Mouse (Mus musculus) spleen, postnatal 4 days (tissue): ENCODE results near the gene Magi3.
A peak's percentile ranks its signal among the peaks of the same experiment; 100 is the strongest.

ENCODE experiments used
- DNase-seq, 2 experiments: peaks; one replicate each; pipeline ENCODE4 v3.0.0; 2022; ENCODE audit warnings: low spot score in 2 of 2

The Magi3 gene

GRCm38 (mm10) chr3:104189823-104190222 is 30.4 kb downstream of the Magi3 start:
- no peak for DNase-seq

- no peak for DNase-seq
Observed at GRCm38 (mm10) chr3:104189234-104189633, 30.9 kb downstream of the Magi3 start.

- no peak for DNase-seq
Observed at GRCm38 (mm10) chr3:104184270-104184669, 35.9 kb downstream of the Magi3 start.

- no peak for DNase-seq
Observed at GRCm38 (mm10) chr3:104183656-104184055, 36.5 kb downstream of the Magi3 start.

GRCm38 (mm10) chr3:104182711-104183110 is 37.5 kb downstream of the Magi3 start:
- no peak for DNase-seq

GRCm38 (mm10) chr3:104161347-104161746 is 58.8 kb downstream of the Magi3 start:
- no peak for DNase-seq

GRCm38 (mm10) chr3:104160603-104161002 is 59.6 kb downstream of the Magi3 start:
- DNase-seq, result no peak

- DNase-seq, result no peak
Observed at GRCm38 (mm10) chr3:104150146-104150545, 70.0 kb downstream of the Magi3 start.

- no peak for DNase-seq
Observed at GRCm38 (mm10) chr3:104142376-104142775, 77.8 kb downstream of the Magi3 start.

GRCm38 (mm10) chr3:104138953-104139450 is 81.2 kb downstream of the Magi3 start:
- DNase-seq, result no peak

GRCm38 (mm10) chr3:104125628-104126027 is 94.5 kb downstream of the Magi3 start:
- no peak for DNase-seq

- no peak for DNase-seq
Observed at GRCm38 (mm10) chr3:104123846-104124245, 96.3 kb downstream of the Magi3 start.

GRCm38 (mm10) chr3:104109478-104109877 is 110.7 kb downstream of the Magi3 start:
- no peak for DNase-seq

- DNase-seq, result peak; percentile 53 to 72
Observed at GRCm38 (mm10) chr3:104104942-104105341, 115.2 kb downstream of the Magi3 start.

GRCm38 (mm10) chr3:104101721-104102120 is 118.5 kb downstream of the Magi3 start:
- DNase-seq, result no peak

- DNase-seq, result no peak
Observed at GRCm38 (mm10) chr3:104101249-104101648, 118.9 kb downstream of the Magi3 start.

- DNase-seq, result no peak
Observed at GRCm38 (mm10) chr3:104095936-104096335, 124.2 kb downstream of the Magi3 start.

GRCm38 (mm10) chr3:104094646-104095045 is 125.5 kb downstream of the Magi3 start:
- DNase-seq, result no peak

GRCm38 (mm10) chr3:104092759-104093158 is 127.4 kb downstream of the Magi3 start:
- DNase-seq, result no peak

GRCm38 (mm10) chr3:104082031-104082430 is 138.1 kb downstream of the Magi3 start:
- no peak for DNase-seq

- DNase-seq, result no peak
Observed at GRCm38 (mm10) chr3:104078725-104079124, 141.4 kb downstream of the Magi3 start.

- DNase-seq, result no peak
Observed at GRCm38 (mm10) chr3:104069395-104069794, 150.8 kb downstream of the Magi3 start.

GRCm38 (mm10) chr3:104059001-104059622 is 161.1 kb downstream of the Magi3 start:
- DNase-seq, result no peak

- DNase-seq, result no peak
Observed at GRCm38 (mm10) chr3:104032747-104033146, 187.4 kb downstream of the Magi3 start.
